Mouse (Mus musculus): ENCODE results near the gene Ccdc183.

Gene Ccdc183

DNA sequence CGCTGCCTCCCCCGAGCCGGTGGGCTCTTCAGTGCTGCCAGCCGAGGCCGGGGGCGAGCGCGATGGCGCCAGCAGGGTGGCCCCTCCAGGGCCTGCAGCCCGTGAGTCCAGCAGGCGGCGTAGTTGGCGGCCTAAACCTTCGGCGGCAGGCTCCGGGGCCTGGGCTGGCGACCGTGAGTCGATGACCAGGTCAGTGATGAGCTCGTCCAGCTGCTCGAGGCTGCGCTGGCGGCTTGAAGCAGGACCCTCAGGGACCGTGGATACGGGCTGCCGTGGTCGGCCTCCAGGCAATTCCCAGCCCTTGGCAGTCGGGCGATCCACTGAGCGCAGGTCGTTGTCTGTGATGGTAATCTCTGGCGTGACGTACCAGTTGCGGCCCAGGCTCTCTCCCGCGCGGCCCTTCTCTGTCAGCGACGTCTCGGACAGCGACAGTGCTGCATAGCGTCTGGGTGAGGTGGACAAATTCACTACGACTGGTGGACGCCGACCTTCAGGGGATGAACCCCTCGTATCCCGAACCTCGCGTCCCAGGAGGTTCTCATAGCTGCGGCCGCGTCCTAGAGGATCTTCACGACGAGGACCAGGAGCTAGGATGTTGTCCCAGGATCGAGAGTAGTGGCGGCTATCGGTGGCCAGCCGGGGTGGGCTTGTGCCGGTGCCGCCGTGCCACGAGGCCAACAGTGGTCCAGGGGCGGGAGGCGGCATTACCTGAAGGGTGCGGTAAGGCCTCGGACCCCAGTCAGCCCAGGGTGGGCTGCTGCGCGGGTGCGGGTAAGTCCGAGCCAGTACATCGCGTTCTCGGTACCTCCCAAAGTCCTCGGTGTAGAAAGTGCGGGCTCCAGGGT, 39.3 kb downstream of the Ccdc183 start:
- DNase-seq (ENCODE audit: low read depth, low spot score), result no peak

DNA sequence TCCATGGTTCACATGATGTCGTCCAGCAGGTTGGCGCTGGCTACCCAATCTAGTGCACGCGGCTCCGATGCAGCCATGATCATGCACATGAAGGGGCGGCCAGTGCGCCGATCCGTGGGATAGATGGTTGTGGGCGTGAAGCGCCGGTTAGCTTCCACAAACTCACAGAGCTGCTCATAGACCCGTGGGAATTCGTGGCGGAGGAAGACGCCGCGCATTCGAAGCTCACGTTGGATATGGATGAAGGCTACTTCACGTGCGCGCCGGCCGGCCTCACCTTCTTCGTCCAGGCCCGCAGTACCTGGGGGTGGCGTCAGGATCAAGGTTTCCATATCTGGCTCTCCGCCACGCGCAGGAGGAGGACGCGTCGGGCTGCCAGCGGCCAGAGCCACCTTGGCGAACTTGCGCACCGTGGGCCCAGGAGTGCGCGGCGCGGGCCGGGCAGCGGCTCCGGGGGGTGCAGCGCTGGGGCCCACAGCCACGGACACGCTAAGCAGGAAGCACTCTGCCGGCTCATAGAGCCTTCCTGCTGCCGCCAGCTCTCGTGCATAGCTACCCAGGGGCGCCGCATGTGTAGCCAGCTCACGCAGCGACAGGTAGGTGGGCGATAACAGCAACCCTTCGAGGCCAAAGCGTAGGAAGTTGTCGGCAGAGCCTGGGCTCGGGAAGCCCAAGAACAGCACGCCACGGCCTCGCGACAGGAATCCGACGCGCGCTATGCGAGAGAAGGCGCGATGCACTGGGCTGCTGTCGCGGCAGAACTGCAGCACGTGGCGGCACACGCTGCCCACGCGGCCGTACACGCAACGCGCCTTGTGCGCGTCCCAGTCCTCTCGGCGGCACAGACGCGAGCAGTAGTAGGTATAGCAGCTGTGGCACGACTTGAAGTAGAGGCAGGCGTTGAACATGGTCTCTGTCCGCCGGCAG, 40.2 kb downstream of the Ccdc183 start:
- DNase-seq (ENCODE audit: low read depth, low spot score), result no peak

DNA sequence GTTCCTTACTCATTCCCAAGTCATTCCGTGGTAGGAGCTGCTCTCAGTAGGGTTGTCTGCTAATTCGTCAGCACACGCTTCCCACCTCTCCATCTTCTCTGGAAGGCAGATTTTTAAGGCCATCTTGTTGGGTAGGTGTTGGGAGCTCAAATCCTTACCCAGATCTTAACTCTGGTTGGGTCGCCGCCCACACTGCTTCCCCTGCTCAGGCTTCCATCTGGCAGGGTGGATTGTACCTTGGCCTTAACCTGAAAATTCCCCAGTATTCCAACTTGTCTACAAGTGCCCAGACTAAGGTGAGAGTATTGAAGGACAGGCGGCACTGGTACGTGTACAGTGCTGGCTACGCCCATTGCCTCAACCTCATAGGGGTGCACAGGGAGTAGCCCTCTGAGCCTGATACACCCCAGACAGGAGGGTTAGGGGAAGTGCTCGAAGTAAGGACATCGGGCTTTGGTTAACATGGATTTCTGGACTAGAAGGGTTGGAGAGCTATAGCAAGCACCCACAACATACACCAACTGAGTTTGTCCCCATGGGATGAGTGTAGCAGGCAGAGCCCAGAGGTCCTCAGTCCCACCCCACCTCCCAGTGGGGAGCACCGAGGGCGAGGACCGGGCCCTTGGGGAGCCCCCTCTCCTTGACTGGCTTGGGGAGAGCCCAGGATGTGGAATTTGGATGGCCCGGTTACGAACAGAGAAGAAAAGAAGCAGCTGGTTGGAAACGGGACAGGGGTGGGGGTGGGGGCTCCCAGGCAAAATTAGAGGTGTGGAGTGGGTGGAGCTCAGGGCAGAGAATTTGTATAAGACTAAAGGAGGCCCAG, 41.2 kb downstream of the Ccdc183 start:
- no peak for DNase-seq (ENCODE audit: low read depth, low spot score)

DNA sequence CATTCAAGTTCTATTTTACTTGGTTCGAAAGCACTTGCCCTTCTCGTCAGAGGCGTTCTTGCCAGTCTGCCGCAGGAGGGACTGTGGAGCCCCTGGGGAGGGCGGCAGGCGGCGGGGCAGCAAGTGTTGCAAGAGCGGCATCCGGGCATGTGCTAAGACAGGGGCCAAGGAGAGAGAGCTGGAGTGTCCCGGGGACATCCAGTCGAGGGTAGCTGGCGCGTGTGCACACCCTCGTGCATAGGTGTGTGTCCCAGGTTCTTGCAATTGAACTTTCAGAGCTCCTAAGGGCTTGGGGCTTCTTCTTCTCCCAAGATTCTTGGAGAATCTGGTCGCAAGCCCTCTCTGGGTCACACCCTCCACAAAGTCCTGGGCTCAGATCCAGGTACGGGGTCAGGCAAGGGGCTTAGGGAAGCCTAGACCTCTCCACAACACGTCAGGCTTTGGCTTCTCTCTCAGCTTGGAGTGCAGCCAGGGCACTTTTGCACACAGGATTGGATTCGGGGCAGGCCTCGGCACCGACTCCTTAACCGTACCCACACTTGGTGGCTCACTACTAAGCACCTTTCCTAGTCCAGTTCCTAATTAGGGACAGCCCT, 41.9 kb downstream of the Ccdc183 start:
- no peak for DNase-seq (ENCODE audit: low read depth, low spot score)

DNA sequence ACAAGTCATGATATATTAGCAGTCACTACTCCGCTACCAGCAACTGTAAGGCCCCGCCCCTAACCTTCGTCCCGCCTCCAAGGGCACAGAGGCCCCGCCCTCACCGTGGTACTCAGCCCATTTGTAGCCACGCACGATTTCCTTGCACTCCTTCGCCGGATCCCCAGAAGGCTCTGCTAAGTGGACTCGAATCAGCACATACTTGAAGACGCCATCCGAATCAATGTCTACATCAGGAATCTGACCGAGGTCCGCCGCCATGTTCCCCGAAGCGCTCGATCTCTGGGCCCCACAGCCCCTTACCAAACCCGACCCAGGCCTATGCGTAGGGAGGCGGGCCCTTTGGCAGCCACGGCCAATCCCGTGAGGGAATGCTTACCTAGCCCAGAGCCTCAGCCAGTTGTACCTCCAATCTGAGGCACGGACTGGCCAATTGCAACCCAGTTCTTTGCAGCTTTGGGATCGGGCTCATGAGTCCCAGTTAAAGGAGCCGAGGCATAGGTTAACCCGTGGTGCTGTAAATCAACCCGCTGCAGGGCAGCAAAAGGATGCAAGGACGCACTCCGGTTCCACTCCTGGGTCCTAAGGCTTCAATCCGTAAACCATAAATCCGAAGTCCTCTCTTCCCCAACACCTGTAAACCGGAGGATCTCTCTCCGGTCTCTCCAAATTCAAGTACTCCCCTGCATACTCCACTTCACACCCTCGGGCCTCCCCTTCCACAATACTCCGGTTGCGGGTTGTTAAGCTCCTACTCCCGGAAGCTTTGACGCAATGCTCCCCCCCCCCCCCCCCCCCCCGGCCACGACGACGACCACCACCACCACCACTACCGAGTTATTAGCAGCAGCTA, 42.7 kb downstream of the Ccdc183 start, which contains the start of the genes Mamdc4 and Phpt1:
Gene Mamdc4 (minus strand): TSS at position 267 of the 853 bp plus-strand sequence.
Gene Phpt1 (minus strand): TSS at position 646 of the 853 bp plus-strand sequence.
- DNase-seq (ENCODE audit: low read depth, low spot score), result peak; percentile 95

DNA sequence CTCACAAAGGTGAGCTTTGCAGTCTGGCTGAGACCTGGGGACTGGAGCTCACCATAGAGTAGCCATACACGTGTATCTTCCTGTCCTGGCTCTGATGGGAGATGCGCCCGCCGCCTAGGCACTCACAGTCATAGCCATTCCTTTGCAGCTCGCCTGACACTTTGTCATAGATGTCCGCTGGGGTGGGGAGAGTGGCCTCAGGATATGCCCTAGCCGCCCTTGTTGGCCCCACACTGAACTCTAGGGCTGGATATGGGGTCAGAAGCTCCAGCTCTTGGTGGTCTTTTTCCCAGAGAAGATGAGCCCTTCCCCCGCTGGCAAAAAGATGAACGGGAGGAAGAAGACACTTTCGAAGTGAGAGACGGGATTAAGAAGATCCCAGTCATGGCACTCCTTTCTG, 43.3 kb downstream of the Ccdc183 start:
- DNase-seq (ENCODE audit: low read depth, low spot score), result no peak

DNA sequence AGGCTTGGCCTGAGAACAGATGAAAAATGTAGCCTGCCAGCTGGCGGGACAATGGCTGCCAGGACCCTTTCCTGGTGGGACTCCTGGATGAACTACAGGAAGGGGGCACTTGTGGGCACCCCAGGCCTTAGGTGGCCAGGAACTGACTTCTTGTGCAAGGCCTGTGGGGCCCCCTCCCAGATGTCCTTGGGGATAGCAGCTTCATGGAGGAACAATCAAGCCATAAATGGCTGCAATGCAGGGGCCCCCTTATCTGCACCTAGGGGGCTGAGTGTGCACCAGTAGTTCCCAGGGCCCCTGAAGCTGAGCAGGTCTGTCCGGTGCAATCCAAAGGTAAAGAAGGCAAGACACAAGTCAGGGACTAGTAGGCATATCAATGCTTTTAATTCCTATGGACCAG, 44.4 kb downstream of the Ccdc183 start:
- DNase-seq (ENCODE audit: low read depth, low spot score), result no peak

DNA sequence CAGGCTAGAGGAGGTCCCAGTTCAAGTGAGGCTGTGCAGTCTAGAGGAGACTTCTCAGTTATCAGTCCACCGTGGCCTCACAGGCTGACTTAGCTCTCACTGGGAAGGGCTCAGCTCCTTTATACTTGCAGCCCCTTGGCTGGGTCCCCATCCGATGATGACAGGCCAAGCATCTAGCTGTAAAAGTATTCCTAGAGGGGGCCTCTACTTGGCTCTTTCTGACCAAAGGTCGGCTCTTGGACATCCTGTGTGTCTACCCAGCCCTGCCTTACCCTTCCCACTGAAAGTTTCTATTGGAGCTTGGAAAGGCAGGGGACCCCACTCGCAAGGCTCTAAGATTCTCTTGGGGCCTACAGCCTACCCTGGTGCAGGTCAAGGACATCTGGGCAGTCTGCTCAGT, 46.3 kb downstream of the Ccdc183 start:
- no peak for DNase-seq (ENCODE audit: low read depth, low spot score)

DNA sequence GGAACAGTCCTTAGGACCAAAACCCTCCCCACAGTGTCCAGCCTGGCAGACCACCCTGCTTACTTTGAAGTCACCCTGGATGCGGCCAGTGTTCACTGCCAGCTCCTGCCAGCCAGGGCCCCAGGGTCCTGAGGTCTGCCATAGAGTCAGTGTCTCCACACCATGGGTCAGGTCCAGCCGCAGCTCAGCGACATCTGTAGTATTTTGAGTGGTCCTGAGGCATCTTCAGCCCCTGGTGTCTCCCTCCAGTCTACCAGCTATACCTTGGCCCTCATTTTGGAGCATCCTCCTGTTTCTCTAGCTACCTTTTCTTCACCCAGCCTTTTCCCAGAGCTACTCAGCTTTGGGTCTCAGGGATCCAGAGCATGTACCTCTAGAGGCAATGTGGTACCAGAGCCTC, 48.2 kb downstream of the Ccdc183 start:
- no peak for DNase-seq (ENCODE audit: low read depth, low spot score)

DNA sequence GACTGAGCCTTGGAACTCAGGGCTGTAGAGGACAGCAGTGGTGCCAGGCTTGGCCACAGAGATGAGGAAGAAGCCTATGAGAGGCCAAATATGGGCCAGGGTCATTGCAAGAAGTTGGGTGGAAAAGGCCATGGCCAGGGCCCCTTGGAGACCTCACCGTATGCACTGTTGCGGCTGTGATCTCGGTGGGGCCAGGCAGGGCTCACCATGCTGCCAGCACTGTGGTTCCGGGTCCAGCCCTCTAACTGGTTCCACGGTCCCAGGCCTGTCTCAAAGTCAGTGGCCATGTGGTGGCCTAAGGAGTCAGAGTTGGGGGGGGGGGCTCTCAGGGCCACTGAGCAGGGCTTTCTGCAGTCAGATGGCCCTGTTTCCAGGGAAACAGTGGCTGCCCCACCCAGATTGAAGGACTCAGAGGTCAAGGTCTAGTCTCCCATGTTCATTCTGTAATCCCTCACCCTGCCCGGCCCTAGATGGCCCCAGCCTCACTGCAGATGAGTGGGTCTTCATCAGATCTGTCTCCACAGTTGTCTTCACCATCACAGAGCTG, 48.9 kb downstream of the Ccdc183 start:
- DNase-seq (ENCODE audit: low read depth, low spot score), result no peak

DNA sequence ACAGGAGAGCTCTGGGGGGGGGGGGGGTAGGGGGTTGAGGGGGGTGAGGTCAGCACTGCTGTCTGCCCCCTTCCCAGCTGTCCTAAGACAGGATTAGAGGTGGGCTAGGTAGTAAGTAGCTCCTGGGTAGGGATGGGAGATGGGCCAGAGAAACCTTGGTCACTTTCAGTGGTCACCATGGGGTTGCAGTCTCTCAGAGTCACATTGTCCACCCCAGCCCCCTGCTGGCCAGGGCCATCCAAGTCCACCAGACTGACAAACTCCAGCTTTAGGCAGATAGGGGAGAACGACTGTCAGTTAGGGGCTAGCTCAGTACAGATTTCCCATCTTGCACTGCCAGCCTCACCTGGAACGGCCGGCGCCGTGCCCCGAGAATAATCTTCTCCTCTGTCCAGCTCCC, 50.9 kb downstream of the Ccdc183 start:
- no peak for DNase-seq (ENCODE audit: low read depth, low spot score)

DNA sequence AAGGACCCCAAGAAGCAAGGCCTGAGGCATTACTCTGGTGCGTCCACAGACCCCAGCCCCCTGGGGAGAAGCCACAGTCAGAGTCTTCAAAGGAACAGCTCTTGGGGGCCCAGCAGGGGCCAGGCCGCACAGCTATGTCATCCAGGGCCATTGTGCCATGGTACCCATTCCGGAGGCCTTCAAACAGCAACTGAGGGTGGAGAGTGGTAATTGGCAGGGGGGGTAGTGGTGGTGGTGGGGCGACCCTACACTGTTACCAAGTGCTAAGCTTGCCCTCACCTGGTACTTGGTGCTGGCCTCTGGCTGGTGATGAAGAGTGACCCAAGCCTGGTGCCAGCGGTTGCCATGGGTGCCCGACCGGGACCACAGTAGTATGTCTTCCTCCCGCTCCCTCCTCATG, 51.7 kb downstream of the Ccdc183 start:
- DNase-seq (ENCODE audit: low read depth, low spot score), result no peak

DNA sequence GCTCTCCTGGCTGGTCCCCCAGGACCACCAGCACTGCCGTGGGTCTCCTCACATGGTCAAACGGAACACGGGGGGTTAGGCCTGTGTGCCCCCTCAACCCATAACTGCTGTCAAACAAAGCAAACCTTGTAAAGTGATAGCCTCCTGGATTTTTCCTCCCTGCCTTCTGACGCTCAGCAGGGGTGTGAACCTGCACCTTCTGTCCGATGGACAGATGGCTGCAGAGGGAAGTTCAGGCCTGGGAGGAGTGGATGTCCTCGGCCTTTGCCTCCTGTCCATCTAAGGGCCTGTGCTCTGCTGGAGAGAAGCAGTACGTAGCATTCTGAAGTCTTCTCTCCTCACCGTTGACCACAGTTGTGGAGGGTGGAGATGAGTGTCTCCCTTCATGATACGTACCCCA, 55.5 kb downstream of the Ccdc183 start:
- DNase-seq (ENCODE audit: low read depth, low spot score), result no peak

DNA sequence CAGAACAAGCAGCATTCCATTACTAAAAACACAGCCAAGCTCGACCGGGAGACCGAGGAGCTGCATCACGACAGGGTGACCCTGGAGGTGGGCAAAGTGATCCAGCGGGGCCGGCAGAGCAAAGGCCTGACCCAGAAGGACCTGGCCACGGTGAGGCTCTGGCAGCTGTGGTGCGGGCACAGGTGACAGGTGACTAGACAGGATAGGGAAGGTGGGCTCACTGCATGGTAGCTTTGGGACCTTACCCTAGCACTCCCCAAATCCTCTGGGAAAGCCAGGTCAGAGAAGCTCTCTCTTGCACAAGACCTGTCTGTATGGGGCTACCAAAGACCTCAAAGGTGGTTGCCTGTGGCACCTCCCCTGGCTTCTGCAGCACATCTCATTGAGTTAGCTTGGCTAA, 56.9 kb downstream of the Ccdc183 start:
- DNase-seq (ENCODE audit: low read depth, low spot score), result no peak

DNA sequence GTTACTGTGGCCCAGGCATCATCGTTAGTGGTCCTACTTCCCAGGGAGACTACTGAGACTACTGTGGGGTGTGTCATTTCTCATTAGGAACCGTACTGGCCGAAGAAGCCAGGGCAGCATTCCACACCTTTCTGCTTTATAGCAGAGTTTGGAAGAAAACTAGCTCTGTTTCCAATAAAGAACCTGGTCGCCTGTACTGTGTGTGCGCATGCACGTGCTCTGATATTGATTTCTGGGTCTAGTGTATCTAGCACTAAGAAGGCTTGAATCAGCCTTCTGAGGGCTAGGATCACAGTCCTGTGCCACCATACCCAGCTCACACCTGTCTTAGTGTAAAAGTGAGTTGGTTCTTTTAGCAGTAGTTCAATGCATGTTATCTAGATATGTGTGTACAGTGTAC, 58.7 kb downstream of the Ccdc183 start:
- DNase-seq (ENCODE audit: low read depth, low spot score), result no peak

Data from embryo, embryonic 11.5 days (tissue).